Mouse (Mus musculus) left cerebral cortex, postnatal 25 days (tissue): Measurements from ENCODE around the gene Tmbim7. TPM values are rescaled to one million over a fixed set of nuclear protein-coding genes. Genes with fewer than 3 reads are reported as not detected.
"Not testable (repeated sequence)": the region's sequence is repeated elsewhere in the genome, so short reads cannot be mapped to it uniquely, and the experiment has no call there.

Source experiments
- DNase-seq, 2 experiments: peaks; one replicate each; pipeline ENCODE4 v3.0.0; 2022; ENCODE audit warnings: low spot score in 2 of 2, mixed read lengths in 1 of 2
- intact Hi-C: fragments of 180-260 bp; cut with DNase I; formaldehyde crosslinking; loops from one replicate; pipeline ENCODE4 v1.15.1; 2025
- total RNA-seq, 2 experiments: library from RNA; stranded (reverse); gene quantifications; 2 replicates each; pipeline ENCODE4 v1.2.3; 2021

Gene Tmbim7
- total RNA-seq, 2 experiments from 2014 or later, result not detected

GRCm38 (mm10) chr5:3652903-3653575 lies 2.1 kb downstream of the Tmbim7 start:
- intact Hi-C loops, DNase-seq: not testable (repeated sequence)

- no peak for DNase-seq
- intact Hi-C loops, result no loop called here
Measured at GRCm38 (mm10) chr5:3653801-3654200, 2.8 kb downstream of the Tmbim7 start.

GRCm38 (mm10) chr5:3657085-3657484 lies 6.1 kb downstream of the Tmbim7 start, which contains the start of gene Gatad1:
Gene Gatad1, minus strand, starts transcription at chr5:3657185.
- no peak for DNase-seq
- intact Hi-C loops, result no loop called here

GRCm38 (mm10) chr5:3665225-3665624 lies 14.2 kb downstream of the Tmbim7 start:
- no peak for DNase-seq
- intact Hi-C loops, result no loop called here

GRCm38 (mm10) chr5:3666585-3666984 lies 15.6 kb downstream of the Tmbim7 start:
- intact Hi-C loops, result no loop called here

GRCm38 (mm10) chr5:3669938-3670554 lies 19.1 kb downstream of the Tmbim7 start:
- intact Hi-C loops, result no loop called here
- DNase-seq, result no peak

More at GRCm38 (mm10) chr5:3666585-3666984, 15.6 kb downstream of the Tmbim7 start:
- DNase-seq, result no peak

GRCm38 (mm10) chr5:3688298-3688697 lies 37.3 kb downstream of the Tmbim7 start:
- intact Hi-C loops, result no loop called here
- no peak for DNase-seq

- intact Hi-C loops, result no loop called here
- DNase-seq, result no peak
Measured at GRCm38 (mm10) chr5:3691283-3691682, 40.3 kb downstream of the Tmbim7 start.

GRCm38 (mm10) chr5:3692956-3693355 lies 42.0 kb downstream of the Tmbim7 start:
- DNase-seq, result no peak
- intact Hi-C loops, result no loop called here

GRCm38 (mm10) chr5:3695191-3695590 lies 44.2 kb downstream of the Tmbim7 start:
- intact Hi-C loops, result no loop called here
- no peak for DNase-seq

GRCm38 (mm10) chr5:3696031-3696430 lies 45.0 kb downstream of the Tmbim7 start:
- DNase-seq, result no peak

GRCm38 (mm10) chr5:3700025-3700424 lies 49.0 kb downstream of the Tmbim7 start:
- DNase-seq, result no peak
- intact Hi-C loops, result no loop called here

More at GRCm38 (mm10) chr5:3696031-3696430, 45.0 kb downstream of the Tmbim7 start:
- intact Hi-C loops, result no loop called here

GRCm38 (mm10) chr5:3702180-3702579 lies 51.2 kb downstream of the Tmbim7 start:
- intact Hi-C loops, result no loop called here
- no peak for DNase-seq

GRCm38 (mm10) chr5:3715800-3716199 lies 64.8 kb downstream of the Tmbim7 start:
- no peak for DNase-seq
- intact Hi-C loops, result no loop called here

- no peak for DNase-seq
- intact Hi-C loops, result no loop called here
Measured at GRCm38 (mm10) chr5:3719371-3719770, 68.4 kb downstream of the Tmbim7 start.

GRCm38 (mm10) chr5:3722873-3723272 lies 71.9 kb downstream of the Tmbim7 start:
- no peak for DNase-seq
- intact Hi-C loops, result no loop called here

- intact Hi-C loops, result no loop called here
- DNase-seq, result no peak
Measured at GRCm38 (mm10) chr5:3723415-3723814, 72.4 kb downstream of the Tmbim7 start.

- intact Hi-C loops, result no loop called here
- no peak for DNase-seq
Measured at GRCm38 (mm10) chr5:3725491-3725890, 74.5 kb downstream of the Tmbim7 start.

GRCm38 (mm10) chr5:3728820-3729219 lies 77.8 kb downstream of the Tmbim7 start:
- intact Hi-C loops, result no loop called here
- DNase-seq, result no peak
